Mouse (Mus musculus) forebrain, embryonic 14.5 days (tissue): ENCODE data around the gene Dhx35. TPM values are rescaled to one million over a fixed set of nuclear protein-coding genes. Genes with fewer than 3 reads are reported as not detected.
A peak's percentile ranks its signal among the peaks of the same experiment; 100 is the strongest.

Experiments used
- ATAC-seq: fragments of 200-750 bp; cut with Nextera tagmentation; 2 replicates; pipeline ENCODE4 v1.8.0; 2017; ENCODE audit warnings: mild to moderate bottlenecking, moderate library complexity
- DNase-seq: peaks from one replicate; pipeline ENCODE4 v3.0.0-alpha.2; 2015; ENCODE audit warnings: low spot score
- H3K27ac ChIP-seq: fragments of 300-500 bp; sonication (generic); 2 replicates; pipeline ENCODE4 v1.5.1; 2014; ENCODE audit warnings: low read depth, mild to moderate bottlenecking, control low read depth, low read length, moderate library complexity
- H3K27me3 ChIP-seq: fragments of 300-500 bp; sonication (generic); replicated peaks from 2 replicates; pipeline ENCODE4 v1.6.1; 2014; ENCODE audit warnings: low read length, control low read depth, mixed read lengths; ENCODE audit not compliant: control insufficient read depth, insufficient read depth
- H3K36me3 ChIP-seq: fragments of 300-500 bp; sonication (generic); 2 replicates; pipeline ENCODE4 v1.6.1; 2014; ENCODE audit warnings: low read length, control low read depth; ENCODE audit not compliant: control insufficient read depth, insufficient read depth
- H3K4me1 ChIP-seq: fragments of 300-500 bp; sonication (generic); 2 replicates; pipeline ENCODE4 v1.6.1; 2014; ENCODE audit warnings: antibody characterized with exemption, low read length, control low read depth; ENCODE audit not compliant: control insufficient read depth, insufficient read depth
- H3K4me2 ChIP-seq: fragments of 300-500 bp; sonication (generic); 2 replicates; pipeline ENCODE4 v1.6.1; 2014; ENCODE audit warnings: mild to moderate bottlenecking, control low read depth, low read length
- H3K4me3 ChIP-seq: fragments of 300-500 bp; sonication (generic); 2 replicates; pipeline ENCODE4 v1.5.1; 2014; ENCODE audit warnings: low read depth, low read length, control low read depth
- H3K9ac ChIP-seq: fragments of 300-500 bp; sonication (generic); 2 replicates; pipeline ENCODE4 v1.6.1; 2014; ENCODE audit warnings: mild to moderate bottlenecking, low read length, control low read depth, moderate library complexity
- H3K9me3 ChIP-seq: fragments of 300-500 bp; sonication (generic); replicated peaks from 2 replicates; pipeline ENCODE4 v1.6.1; 2016; ENCODE audit warnings: low read length, control low read depth, mixed read lengths; ENCODE audit not compliant: control insufficient read depth
- WGBS: fragments of 180-500 bp; shearing (Covaris S2); extraction: QIAGEN DNeasy Blood & Tissue Kit; methylation state at CpG from one replicate; pipeline ENCODE4 v1.1.7; 2014; 5-methylcytosine and 5-hydroxymethylcytosine counted together
- polyA plus RNA-seq: library from polyadenylated mRNA; unstranded; fragments of >200 nt; fragmentation: Nextera tagmentation; extraction: Ambion mirVana; gene quantifications from 2 replicates; pipeline ENCODE4 v1.2.1, GENCODE M21; 2014

Dhx35 gene
- polyA plus RNA-seq, 1 experiment from 2014 or later, result 16.1 TPM

GRCm38 (mm10) chr2:158828124-158828523, 33.5 kb downstream of the Dhx35 start:
- 86% methylated on average over 2 of the region's 2 CpGs for WGBS
- H3K36me3 ChIP-seq, result peaks cover 47% of the 10 kb centered on the region
- ATAC-seq (no peak), DNase-seq (no peak)
- no peak overlapping the region for H3K4me3 ChIP-seq
- no peaks in the 10 kb centered on the region for H3K27me3 ChIP-seq
- no peak overlapping the region for H3K27ac ChIP-seq
- H3K4me2 ChIP-seq, result no peak overlapping the region
- H3K9ac ChIP-seq, result no peak overlapping the region
- H3K9me3 ChIP-seq, result no peaks in the 10 kb centered on the region
- no peaks in the 10 kb centered on the region for H3K4me1 ChIP-seq

- no peaks in the 10 kb centered on the region for H3K9me3 ChIP-seq
- H3K27ac ChIP-seq, result no peak overlapping the region
- peaks cover 55% of the 10 kb centered on the region for H3K36me3 ChIP-seq
- H3K27me3 ChIP-seq, result no peaks in the 10 kb centered on the region
- H3K4me2 ChIP-seq, result no peak overlapping the region
- ATAC-seq (no peak), DNase-seq (no peak)
- no peak overlapping the region for H3K4me3 ChIP-seq
- H3K9ac ChIP-seq, result no peak overlapping the region
- no peaks in the 10 kb centered on the region for H3K4me1 ChIP-seq
- WGBS, result 82% methylated on average over 6 of the region's 6 CpGs
Measured at GRCm38 (mm10) chr2:158829746-158830145, 35.1 kb downstream of the Dhx35 start.

DNA sequence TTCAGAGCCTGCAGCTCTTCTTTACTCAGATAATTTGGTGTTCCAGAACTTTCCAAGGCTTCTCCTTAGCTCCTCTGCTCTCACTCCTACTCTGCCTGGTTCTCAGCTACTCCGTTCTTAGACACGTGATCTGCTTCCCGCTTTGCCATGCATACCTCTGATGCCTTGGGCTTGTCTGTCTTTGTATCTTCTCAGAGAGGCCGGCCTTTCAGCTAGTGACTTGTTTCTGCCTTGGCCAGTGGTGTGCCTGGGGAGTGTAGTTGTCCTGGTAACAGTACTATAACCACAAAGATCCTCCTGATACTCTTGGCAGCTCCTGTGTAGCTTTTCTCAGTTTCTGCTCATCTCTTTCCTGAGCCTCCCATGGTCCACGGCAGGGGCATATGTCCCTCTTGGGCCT, 38.6 kb downstream of the Dhx35 start:
- no peaks in the 10 kb centered on the region for H3K9me3 ChIP-seq
- WGBS, result 85% methylated on average over 5 of the region's 5 CpGs
- no peaks in the 10 kb centered on the region for H3K27me3 ChIP-seq
- H3K36me3 ChIP-seq, result peaks cover 65% of the 10 kb centered on the region
- H3K4me3 ChIP-seq, result no peak overlapping the region
- DNase-seq, result no peak
- no peak overlapping the region for H3K9ac ChIP-seq
- no peaks in the 10 kb centered on the region for H3K4me1 ChIP-seq
- no peak overlapping the region for H3K4me2 ChIP-seq
- no peak for ATAC-seq
- H3K27ac ChIP-seq, result no peak overlapping the region

GRCm38 (mm10) chr2:158833645-158834044, 39.0 kb downstream of the Dhx35 start:
- ATAC-seq (no peak), DNase-seq (no peak)
- peaks cover 61% of the 10 kb centered on the region for H3K36me3 ChIP-seq
- WGBS, result 86% methylated on average over 2 of the region's 2 CpGs
- H3K9me3 ChIP-seq, result no peaks in the 10 kb centered on the region
- H3K4me1 ChIP-seq, result no peaks in the 10 kb centered on the region
- no peaks in the 10 kb centered on the region for H3K27me3 ChIP-seq
- no peak overlapping the region for H3K4me2 ChIP-seq
- H3K9ac ChIP-seq, result no peak overlapping the region
- H3K4me3 ChIP-seq, result no peak overlapping the region
- H3K27ac ChIP-seq, result no peak overlapping the region

- DNase-seq (no peak), ATAC-seq (no peak)
- H3K9me3 ChIP-seq, result no peaks in the 10 kb centered on the region
- no peak overlapping the region for H3K9ac ChIP-seq
- peaks cover 21% of the 10 kb centered on the region for H3K36me3 ChIP-seq
- 83% methylated on average over 5 of the region's 5 CpGs for WGBS
- H3K4me3 ChIP-seq, result no peak overlapping the region
- no peaks in the 10 kb centered on the region for H3K27me3 ChIP-seq
- H3K4me2 ChIP-seq, result no peak overlapping the region
- no peak overlapping the region for H3K27ac ChIP-seq
- H3K4me1 ChIP-seq, result peaks cover 6% of the 10 kb centered on the region; the same call in 1 of the 2 replicates
Measured at GRCm38 (mm10) chr2:158843287-158843686, 48.7 kb downstream of the Dhx35 start.

- ATAC-seq (no peak), DNase-seq (peak; percentile 21)
- peaks cover 4% of the 10 kb centered on the region; the same call in 1 of the 2 replicates for H3K4me1 ChIP-seq
- peaks cover 27% of the 10 kb centered on the region for H3K36me3 ChIP-seq
- H3K4me3 ChIP-seq, result no peak overlapping the region
- whole genome bisulfite sequencing, result 79% methylated on average over 5 of the region's 5 CpGs
- H3K9ac ChIP-seq, result no peak overlapping the region
- 0 out of 2 replicates have a peak overlapping the region, but pooled peaks have one; percentile 44 for H3K27ac ChIP-seq
- H3K4me2 ChIP-seq, result no peak overlapping the region
- no peaks in the 10 kb centered on the region for H3K27me3 ChIP-seq
- no peaks in the 10 kb centered on the region for H3K9me3 ChIP-seq
Measured at GRCm38 (mm10) chr2:158845031-158845430, 50.4 kb downstream of the Dhx35 start.

DNA sequence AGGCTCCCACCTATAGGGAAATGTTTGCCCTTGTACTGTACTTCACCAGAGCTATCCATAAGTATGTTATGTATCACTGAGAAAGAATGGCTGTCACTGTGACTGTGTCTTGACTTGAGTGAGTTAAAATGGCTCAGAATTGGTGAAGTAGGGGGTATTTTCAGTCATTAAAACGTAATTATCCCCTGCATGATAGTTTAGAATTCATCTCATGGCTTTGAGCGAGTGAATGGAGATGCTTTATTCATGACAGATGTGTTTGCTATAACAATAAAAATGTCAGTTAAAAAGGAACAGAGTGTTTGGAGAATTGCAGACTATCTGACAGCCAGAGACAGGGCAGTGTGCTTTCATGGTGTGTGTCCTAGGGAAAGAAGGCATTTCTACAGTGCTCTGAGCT, 51.6 kb downstream of the Dhx35 start:
- Histone ChIP-seq H3K9ac (no peak overlapping the region), H3K36me3 (peaks cover 29% of the 10 kb centered on the region), H3K9me3 (no peaks in the 10 kb centered on the region), H3K4me2 (no peak overlapping the region), H3K27me3 (no peaks in the 10 kb centered on the region), H3K4me3 (no peak overlapping the region), H3K27ac (peak overlapping the region; percentile 82), H3K4me1 (no peaks in the 10 kb centered on the region)
- WGBS, result 64% methylated on average over 2 of the region's 2 CpGs
- ATAC-seq (peak; percentile 78; the same call in 1 of the 2 replicates), DNase-seq (peak; percentile 61)

DNA sequence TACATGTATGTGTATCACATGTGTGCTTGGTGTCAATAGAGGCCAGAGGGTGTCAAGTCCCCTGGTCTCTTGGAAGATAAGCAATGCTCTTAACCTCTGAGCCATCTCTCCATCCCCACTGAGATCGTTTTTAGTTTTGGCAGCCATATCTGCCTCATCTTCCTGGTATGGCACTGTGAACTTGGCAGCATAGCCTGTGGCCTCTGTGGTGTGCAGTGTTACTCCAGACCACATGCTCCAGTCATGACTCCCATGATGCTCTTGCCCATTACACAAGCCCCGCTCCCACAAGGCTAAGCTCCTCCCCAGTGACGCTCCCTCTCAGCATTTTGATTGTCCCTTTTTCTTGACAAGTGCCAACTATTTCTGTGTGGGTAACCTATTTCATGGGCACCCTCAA, 53.4 kb downstream of the Dhx35 start:
- no peak overlapping the region for H3K4me2 ChIP-seq
- H3K27ac ChIP-seq, result no peak overlapping the region
- H3K36me3 ChIP-seq, result peaks cover 29% of the 10 kb centered on the region
- 89% methylated on average over 3 of the region's 3 CpGs for WGBS
- ATAC-seq (no peak), DNase-seq (no peak)
- no peak overlapping the region for H3K9ac ChIP-seq
- no peak overlapping the region for H3K4me3 ChIP-seq
- no peaks in the 10 kb centered on the region for H3K4me1 ChIP-seq
- no peaks in the 10 kb centered on the region for H3K9me3 ChIP-seq
- no peaks in the 10 kb centered on the region for H3K27me3 ChIP-seq

DNA sequence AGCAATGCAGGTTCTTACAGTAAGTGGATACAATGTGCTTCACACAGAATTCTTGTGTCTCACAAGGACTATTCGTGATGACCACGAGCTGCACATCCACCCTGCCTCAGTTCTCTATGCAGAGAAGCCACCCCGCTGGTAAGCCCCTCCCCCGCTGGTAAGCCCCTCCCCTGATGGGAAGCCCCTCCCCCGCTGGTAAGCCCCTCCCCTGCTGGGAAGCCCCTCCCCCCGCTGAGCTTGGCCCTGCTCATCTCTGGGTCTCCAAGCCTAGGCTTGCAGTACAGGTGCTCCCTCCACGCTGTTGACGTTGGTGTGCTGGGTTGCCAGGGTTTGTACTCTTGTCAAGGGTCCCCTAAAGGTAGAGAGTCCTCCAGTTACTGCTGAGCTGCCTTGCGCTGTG, 54.8 kb downstream of the Dhx35 start:
- Histone ChIP-seq H3K36me3 (peaks cover 26% of the 10 kb centered on the region), H3K27ac (no peak overlapping the region), H3K4me1 (no peaks in the 10 kb centered on the region), H3K9me3 (no peaks in the 10 kb centered on the region), H3K4me3 (no peak overlapping the region), H3K27me3 (no peaks in the 10 kb centered on the region), H3K9ac (no peak overlapping the region), H3K4me2 (no peak overlapping the region)
- ATAC-seq (no peak), DNase-seq (no peak)
- WGBS, result 73% methylated on average over 9 of the region's 9 CpGs
